Mouse (Mus musculus): ENCODE data around the gene Fam192a. TPM values are rescaled to one million over a fixed set of nuclear protein-coding genes. Genes with fewer than 3 reads are reported as not detected.

Gene Fam192a
- 54.5 and 63.2 TPM in 2 replicates for polyA plus RNA-seq (2012; rRNA removed)

DNA sequence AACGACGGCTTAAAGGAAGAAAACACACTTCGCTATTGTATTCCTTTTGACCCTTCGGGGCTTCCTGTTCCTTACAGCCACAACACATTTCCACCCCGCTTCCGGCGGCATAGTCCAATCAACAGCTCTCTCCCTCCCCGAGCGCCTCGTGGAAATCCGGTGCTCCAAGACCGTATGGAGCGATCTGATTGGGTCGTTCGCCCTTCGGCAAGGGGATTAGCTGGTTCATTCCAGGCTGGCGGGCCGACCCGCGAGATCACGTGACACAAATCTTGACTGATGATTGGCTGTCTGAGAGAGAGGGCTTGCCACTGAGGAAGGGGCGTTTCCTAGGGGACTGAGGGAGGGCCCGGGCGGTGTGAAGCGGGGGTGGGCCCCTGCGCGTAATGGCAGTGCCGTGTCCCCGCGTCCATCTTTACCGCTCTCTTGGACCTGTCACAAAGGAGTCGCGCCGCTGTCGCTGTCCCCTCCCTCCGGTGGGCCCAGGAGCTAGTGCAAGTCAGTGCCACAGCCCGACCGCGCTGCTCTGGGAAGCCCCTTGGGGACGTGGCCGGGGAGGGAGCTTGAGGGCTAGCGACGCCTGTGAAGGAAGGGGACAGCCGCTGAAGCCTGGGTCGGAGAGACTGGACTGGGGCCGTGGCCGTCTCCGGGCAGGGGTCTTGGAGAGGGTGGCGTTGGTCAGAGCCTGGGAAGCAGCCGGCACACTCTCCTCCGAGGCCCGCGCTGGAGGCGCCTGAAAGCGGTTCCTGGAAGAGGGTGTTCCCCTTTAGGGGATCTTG is at the start of gene Fam192a, which contains the start of gene Rspry1:
Gene Fam192a, minus strand, starts transcription at position 391 of the 779 bp plus-strand sequence.
Gene Rspry1, plus strand, starts transcription at position 331 of the 779 bp plus-strand sequence.
- DNase-seq (ENCODE audit: extremely low spot score in 1 of 2, low spot score in 1 of 2): peak; percentile 100

DNA sequence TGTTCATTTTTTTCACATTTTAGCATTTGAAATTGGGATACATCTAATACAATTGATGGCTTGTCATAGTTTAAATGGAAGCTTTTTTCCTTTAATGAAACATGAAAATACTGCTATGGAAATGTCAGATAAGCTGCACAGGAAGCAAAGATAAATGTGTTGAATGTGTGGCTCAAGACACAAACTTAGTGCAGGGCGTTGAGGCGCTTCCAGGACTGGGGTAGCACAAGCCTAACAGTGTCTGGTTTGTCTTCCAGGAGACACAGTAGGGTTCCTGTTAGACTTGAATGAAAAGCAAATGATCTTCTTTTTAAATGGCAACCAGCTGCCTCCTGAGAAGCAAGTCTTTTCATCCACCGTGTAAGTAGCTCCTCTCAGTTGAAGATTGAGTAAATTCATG is 47.7 kb upstream of the Fam192a start:
- no peak for DNase-seq (ENCODE audit: extremely low spot score in 1 of 2, low spot score in 1 of 2)

DNA sequence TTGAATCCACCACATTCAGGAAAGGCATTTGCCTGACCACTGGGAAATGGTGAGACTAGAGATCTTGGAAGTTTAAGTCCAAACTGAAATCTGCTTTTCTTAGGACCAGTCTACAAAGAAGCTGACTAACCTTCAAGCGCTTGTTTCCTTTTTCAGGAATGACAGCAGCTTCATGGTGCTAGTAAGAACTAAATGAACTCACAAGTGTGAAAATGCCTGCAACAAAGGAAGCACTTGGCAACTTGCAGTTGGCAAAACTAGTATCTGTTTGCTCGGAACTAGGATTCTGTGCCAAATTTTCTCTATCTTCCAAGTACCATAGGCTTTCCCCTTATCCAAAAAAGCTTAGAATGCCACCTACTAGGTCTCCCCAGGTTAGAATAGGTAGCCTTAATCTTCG is 44.4 kb upstream of the Fam192a start:
- peak in 1 of 2 experiments; percentile 39 for DNase-seq (ENCODE audit: extremely low spot score in 1 of 2, low spot score in 1 of 2)

DNA sequence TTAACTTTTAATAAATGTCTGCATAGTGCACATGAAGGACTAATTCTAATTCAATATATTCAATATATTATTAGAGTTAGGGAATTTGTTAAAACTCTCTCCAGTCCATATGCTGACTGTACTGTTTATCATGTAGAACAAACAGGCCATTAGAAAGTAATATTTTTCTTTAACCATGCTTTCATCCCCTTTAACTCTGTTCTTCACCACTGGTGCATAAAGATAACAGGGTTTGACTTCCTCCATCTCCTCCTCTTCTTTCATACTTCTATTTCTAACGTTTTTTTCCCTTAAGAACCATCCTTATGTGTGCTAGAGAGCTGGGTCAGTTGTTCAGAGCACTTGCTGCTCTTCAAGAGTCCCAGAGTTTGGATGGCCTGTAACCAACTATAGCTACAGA is 43.4 kb upstream of the Fam192a start:
- DNase-seq (ENCODE audit: extremely low spot score in 1 of 2, low spot score in 1 of 2): no peak

DNA sequence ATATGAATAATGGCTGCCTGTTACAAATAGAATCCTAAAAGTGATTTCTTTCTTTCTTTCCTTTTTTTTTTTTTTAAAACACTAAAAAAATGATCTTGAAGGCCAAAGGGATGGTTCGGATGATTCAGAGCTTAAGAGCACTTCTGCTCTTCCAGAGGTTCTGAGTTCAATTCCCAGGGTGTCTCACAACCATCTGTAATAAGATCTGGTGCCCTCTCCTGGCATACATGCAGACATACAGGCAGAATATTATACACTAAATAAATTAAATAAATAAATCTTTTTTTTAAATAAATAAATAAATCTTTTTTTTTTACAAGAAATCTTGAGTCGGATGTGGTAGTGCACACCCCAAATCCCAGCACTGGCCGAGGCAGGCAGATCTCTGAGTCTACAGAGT is 40.1 kb upstream of the Fam192a start:
- no peak for DNase-seq (ENCODE audit: extremely low spot score in 1 of 2, low spot score in 1 of 2)

DNA sequence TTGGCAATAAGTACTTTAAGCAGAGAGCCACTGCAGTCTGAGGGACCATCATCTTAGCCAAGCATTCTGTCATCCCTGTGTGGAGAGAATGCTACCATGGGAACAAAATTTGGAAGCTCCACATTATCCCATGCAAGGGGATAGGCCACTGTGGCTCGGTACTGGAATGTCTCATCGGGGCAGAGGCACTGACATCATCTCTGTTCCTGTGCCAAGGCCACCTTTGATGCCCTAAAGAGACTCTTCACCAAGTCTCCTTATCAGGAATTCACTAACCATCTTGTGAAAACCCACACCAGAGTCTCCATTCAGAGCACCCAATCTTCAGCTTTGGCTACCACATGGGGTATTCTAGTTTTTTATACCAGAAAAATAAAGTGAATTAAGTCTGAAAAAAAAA is 39.4 kb upstream of the Fam192a start:
- no peak for DNase-seq (ENCODE audit: extremely low spot score in 1 of 2, low spot score in 1 of 2)

DNA sequence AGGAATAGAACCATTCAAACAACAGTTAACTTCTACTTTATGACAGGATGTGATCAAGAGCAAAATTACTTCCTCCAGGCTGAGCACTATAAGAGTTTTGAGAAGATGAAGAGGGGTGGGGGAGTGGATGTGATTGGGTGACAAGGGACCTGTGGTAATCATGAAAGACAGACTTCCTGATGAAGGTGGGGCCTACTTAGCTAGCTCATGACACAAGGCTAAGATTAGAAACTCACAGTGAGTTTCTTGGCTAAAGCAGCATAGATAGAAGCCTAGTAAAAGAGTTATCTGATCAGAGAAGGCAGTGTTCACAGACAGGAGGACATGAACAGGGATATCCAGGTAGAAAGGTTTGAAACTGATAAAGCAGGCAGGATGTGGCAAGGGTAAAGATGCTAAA is 32.4 kb upstream of the Fam192a start:
- DNase-seq (ENCODE audit: extremely low spot score in 1 of 2, low spot score in 1 of 2): no peak

DNA sequence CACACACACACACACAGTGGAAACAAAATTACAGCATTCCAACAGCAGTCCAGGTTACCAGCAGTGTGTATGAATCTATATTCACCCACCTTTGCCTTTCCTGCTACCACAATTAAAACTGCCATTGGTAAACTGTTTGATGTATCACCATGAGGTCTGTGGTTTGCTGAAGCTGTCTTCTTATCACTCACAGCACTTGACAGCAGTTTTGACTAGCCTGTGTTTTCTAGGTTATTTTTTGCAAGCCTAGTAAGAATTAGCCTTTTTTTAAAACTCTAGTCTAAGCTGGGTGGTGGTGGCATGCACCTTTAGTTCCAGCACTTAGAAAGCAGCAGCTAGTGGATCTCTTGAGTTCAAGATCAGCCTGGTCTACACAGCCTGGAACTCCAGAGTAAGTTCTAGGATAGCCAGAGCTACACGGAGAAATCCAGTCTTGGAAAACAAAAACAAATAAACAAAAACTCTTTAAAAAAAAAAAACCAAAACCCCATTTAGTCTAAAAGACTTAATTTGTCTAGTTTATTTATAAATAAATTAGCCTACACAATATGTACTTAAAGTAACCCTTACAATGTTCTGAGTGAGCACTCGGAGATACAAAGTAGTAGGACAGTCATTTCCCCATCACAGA is 31.9 kb upstream of the Fam192a start:
- no peak for DNase-seq (ENCODE audit: extremely low spot score in 1 of 2, low spot score in 1 of 2)

DNA sequence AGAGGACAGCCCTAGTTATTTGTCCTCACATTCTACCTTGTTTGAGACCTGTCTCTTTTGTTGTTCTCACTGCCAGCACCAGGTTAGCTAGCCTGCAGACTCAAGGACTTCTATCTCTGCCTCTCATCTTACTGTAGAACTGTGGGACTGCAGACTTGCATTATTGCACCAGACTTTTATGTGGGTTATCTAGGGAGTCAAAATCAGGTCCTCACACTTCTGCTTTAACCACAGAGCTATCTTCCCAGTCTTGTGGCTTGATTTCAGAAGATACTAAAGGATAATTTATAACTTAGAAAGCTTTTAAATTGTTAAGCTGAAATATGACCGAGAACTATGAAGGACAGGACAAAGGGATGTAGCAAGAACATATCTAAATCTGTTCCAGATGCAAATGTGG is 23.1 kb upstream of the Fam192a start:
- DNase-seq (ENCODE audit: extremely low spot score in 1 of 2, low spot score in 1 of 2): no peak

DNA sequence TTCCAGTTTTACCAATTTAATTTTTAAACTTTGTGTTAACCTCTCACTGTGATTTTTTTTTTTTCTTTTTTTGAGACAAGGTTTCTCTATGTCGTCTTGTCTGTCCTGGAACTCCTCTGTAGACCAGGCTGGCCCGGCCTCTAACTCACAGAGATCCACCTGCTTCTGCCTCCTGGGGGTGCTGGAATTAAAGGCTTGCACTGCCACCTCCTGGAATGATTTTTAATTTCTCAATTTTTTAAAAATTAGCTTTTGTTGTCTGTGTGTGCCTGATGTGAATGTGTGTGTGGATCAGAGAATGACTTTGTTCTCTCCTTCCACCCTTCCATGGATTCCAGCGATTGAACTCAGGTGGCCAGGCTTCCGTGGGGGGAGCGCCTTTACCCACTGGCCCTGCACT is 5.3 kb upstream of the Fam192a start:
- no peak for DNase-seq (ENCODE audit: extremely low spot score in 1 of 2, low spot score in 1 of 2)

DNA sequence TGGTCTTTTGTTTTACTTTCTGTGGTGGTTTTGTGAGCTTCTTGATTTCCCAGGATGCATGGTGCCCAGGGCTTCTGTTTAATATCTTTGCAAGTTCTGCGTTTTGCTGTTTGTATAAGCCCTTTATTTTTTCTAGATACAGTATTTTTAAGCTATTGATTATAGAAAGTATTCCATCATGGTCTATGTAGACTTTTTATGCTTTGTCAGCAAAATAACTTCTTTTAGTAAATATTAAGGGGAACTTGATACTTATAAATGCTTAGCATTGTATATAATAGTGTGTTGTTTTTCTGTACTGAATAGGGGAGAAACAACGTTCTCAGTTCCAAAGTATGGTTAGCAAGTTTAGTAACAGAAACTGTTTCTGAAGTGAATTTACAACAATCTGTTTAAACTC is 2.2 kb upstream of the Fam192a start:
- DNase-seq (ENCODE audit: extremely low spot score in 1 of 2, low spot score in 1 of 2): no peak

DNA sequence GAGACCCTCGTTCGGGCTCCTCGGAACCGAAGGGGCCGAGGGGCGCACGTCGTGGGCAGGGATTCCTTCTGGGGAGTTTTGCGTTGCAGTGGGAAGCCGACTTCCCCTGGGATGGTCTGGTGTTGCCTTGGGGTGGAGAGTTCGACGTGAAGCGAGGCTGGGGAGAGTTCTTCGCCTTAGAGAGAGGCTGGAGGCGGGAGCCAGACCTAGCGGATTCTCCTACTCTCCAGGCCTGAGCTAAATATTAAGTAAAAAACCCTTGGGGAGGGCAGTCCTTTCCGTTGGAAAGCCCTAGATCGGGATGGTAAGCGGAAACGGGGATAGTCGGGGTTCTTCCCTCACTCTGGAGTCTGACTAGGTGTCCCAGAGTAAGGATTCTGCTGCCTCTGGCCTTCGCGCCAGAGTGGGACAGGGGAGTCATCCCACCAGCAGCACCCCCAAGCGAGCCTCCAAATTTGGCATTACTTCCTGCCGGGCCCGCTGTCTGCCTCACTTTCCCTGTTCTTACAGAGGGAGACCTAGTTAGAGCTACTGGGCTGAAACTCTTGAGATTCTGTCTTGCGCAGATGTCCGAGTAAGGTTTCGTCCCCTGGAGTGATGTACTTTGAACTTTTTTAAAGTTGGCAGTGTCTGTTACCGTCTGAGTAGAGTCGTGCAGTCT is 804 bp upstream of the Fam192a start:
- peak in 1 of 2 experiments; percentile 11 for DNase-seq (ENCODE audit: extremely low spot score in 1 of 2, low spot score in 1 of 2)

DNA sequence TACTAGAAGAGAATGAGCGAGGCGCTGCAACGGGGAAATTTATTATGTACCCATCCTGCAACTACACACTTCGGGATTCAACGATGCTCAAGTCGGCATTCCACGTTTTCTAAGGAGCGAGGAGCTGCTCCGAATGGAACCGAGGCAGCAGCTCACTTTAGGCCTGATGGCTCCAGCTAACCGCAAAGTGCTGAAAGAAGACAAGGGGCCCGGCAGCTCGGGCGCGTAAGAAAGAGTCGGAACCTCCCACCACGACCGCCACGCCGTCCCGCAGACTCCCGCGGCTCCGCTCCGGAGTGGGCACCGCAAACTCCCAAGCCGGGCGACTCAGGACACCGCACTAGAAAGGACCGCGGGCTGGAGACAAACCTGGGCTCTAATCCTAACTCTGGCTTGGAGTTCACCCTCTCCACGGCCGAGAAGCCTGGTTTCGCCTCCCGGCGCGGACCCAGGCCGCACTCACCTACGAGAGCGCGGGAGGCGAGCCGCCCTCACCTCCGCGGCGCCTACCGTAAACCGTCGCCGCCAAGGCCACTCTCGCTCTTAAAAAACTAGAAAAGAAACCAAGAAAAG is 677 bp downstream of the Fam192a start:
- DNase-seq (ENCODE audit: extremely low spot score in 1 of 2, low spot score in 1 of 2): peak in 1 of 2 experiments; percentile 29

DNA sequence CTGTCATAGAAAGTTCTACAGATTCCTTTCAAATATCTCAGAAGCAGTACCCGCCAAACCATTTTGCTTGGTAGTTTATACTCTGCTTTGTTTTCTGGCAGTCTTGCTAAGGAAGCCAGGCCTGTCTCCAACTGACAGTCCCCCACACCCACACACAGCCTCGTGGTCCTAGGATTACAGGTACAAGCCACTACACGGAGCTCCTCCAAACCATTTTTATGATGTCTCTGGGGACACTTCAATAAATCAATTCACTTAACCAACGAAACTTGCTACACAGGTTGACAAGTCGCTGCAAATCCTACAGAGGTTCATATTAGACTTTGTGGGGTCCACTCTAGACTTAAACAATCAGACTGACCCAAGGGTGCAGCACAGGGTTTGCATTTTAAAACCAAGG is 1.3 kb downstream of the Fam192a start:
- DNase-seq (ENCODE audit: extremely low spot score in 1 of 2, low spot score in 1 of 2): no peak

DNA sequence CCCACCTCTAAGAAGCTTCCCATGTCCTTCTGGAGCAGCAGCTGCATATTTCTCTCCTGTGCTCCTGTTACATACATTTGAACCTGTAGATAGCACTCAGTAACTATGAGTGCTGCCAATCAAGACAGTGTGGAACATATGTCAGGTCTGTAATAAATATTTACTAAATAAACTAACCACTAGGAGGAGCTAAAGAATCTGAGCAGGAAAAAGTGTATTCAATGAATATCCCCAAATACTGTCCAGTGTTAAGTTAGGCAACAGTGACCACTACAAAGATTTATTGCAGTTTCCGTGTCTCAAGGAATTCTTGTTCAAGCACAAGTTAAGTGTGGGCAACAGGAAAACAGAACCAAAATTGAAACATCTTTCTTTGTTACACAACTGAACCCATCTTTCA is 7.6 kb downstream of the Fam192a start:
- DNase-seq (ENCODE audit: extremely low spot score in 1 of 2, low spot score in 1 of 2): no peak

DNA sequence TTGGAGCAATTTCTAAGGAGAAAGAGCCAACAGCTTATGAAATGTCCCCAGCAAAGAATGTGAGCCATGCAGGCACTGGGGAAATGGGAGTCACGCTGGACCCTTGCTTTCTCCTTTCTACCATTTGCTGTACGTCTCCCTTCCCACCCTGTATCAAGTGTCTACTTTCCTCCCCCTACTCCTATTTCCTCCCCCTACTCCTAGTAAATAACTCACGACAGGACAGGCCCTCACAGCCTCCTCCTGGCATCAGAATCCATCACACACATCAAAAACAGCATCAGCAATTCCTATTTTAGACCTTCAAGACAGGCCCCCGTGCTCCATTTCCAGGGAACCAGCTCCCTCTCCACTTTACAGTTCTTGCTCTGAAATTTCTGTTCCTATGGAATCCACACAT is 10.1 kb downstream of the Fam192a start:
- no peak for DNase-seq (ENCODE audit: extremely low spot score in 1 of 2, low spot score in 1 of 2)

DNA sequence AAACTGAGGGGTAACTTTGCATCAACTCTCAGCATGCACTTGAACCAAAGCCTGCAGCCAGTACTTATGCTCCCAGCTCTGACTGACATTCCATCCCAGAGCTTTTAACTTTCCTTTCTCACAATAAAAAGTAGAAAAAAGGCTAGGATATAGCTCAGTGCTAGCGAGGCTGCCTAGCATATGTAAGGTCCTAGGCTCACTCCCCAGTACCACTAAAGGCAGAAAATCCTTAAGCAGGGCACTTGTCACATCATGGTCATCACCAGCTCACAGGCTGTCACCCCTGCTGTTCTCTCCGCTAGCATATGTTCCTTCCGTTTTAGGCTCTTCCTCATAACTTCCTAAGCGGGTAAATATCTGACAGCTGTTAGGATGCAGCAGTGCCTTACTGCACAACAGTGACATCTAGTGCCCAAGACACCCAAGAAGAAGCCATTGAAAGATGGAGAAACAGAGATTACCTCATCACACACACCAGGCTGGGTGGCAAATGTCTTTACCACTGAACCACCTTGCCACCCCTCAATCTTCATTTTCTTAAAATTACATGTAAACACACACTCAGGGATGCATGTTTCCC is 17.5 kb downstream of the Fam192a start:
- peak; percentile 44 to 84 for DNase-seq (ENCODE audit: extremely low spot score in 1 of 2, low spot score in 1 of 2)

DNA sequence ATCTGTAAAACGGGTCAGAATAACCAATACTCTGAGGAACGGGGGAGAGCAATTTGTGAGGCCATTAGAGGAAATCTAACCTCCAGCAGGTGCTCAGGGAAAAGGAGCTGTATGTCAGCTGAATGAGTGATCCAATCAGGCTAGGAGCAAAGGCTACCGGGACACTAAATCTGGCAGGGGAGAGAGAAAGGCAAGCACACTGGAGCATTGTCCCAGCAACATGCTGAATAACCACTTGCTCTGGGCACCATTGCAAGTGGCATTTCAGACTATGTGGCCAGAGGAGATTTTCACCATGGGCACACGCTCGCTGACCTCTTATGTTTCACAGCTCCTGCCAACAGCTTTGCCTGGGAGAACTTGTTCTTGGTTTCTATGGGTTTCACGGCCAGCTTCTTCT is 19.2 kb downstream of the Fam192a start:
- DNase-seq (ENCODE audit: extremely low spot score in 1 of 2, low spot score in 1 of 2): no peak

DNA sequence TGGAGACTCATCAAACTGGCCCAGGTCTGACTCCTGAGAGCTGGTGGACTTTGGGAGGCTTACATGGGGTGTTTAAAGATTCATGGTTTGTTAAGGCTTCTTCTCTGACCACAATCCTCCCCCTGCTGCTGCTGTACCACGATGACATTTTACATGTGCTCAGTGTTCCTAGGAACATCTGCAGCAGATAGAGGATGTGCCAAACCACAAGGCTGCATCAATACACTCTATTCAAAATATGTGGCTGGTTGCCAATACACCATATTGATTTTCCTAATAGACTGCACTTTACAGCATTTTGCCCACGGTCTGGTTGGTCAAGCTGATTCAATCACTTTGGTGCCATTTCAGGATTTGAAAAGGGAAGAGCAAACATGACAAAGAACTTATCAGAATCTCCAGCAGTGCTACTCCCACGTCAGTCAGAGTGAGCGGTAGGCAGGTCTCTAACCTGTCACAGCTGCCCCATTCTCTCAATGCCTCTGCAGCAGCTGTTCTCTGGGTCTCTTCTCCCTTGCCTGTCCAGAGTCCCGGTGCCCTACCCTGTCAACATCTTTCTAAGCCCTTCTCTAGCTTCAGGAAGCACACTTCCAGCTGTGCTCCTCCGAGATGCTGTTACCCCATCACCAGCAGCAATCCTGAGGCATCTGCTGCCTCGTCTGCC is 19.8 kb downstream of the Fam192a start:
- no peak for DNase-seq (ENCODE audit: extremely low spot score in 1 of 2, low spot score in 1 of 2)

DNA sequence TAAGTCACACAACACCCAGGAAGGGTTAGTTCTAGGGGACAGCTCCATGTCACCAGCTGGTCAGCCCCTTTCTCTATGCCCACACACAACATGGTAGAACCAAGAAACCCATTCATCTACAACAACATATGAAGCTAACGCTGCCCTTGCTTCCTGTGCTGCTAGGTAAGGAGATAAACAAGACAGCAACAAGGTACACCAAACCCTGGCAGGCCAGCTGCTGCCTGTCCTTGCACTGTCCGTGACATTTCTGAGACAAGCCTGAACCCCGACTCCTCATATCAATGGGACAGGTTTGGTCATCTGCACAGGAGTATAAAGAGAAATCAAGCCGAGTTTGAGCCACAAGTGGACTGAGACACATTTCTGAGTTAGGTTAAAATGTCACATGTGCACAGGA is 26.6 kb downstream of the Fam192a start:
- no peak for DNase-seq (ENCODE audit: extremely low spot score in 1 of 2, low spot score in 1 of 2)

Measured in frontal cortex, adult 2 months (tissue).